Mouse (Mus musculus) hindbrain, embryonic 13.5 days (tissue): ENCODE measurements around the gene Ttc27. TPM values are rescaled to one million over a fixed set of nuclear protein-coding genes. Genes with fewer than 3 reads are reported as not detected.

ENCODE experiments used
- ATAC-seq: fragments of 200-750 bp; cut with Nextera tagmentation; 2 replicates; pipeline ENCODE4 v1.8.0; 2017; ENCODE audit warnings: moderate TSS enrichment; ENCODE audit not compliant: low FRiP score
- H3K27ac ChIP-seq: fragments of 300-500 bp; sonication (generic); 2 replicates; pipeline ENCODE4 v1.5.1; 2015; ENCODE audit warnings: inconsistent platforms, mild to moderate bottlenecking, moderate library complexity
- H3K27me3 ChIP-seq: fragments of 300-500 bp; sonication (generic); 2 replicates; pipeline ENCODE4 v1.6.1; 2015; ENCODE audit warnings: mild to moderate bottlenecking, inconsistent platforms
- H3K36me3 ChIP-seq: fragments of 300-500 bp; sonication (generic); 2 replicates; pipeline ENCODE4 v1.6.1; 2015; ENCODE audit warnings: mild to moderate bottlenecking, inconsistent platforms
- H3K4me1 ChIP-seq: fragments of 300-500 bp; sonication (generic); replicated peaks from 2 replicates; pipeline ENCODE4 v1.6.1; 2015; ENCODE audit warnings: inconsistent platforms
- H3K4me2 ChIP-seq: fragments of 300-500 bp; sonication (generic); 2 replicates; pipeline ENCODE4 v1.6.1; 2015; ENCODE audit warnings: inconsistent platforms, mild to moderate bottlenecking, moderate library complexity
- H3K4me3 ChIP-seq: fragments of 300-500 bp; sonication (generic); 2 replicates; pipeline ENCODE4 v1.5.1; 2015; ENCODE audit warnings: mild to moderate bottlenecking, inconsistent platforms
- H3K9ac ChIP-seq: fragments of 300-500 bp; sonication (generic); 2 replicates; pipeline ENCODE4 v1.6.1; 2015; ENCODE audit warnings: mild to moderate bottlenecking, inconsistent platforms
- H3K9me3 ChIP-seq: fragments of 300-500 bp; sonication (generic); 2 replicates; pipeline ENCODE4 v1.6.1; 2016; ENCODE audit warnings: inconsistent platforms
- WGBS: fragments of 180-500 bp; shearing (Covaris S2); methylation state at CpG from one replicate; pipeline ENCODE4 v1.1.7; 2015; 5-methylcytosine and 5-hydroxymethylcytosine counted together
- polyA plus RNA-seq: library from polyadenylated mRNA; unstranded; fragments of >200 nt; fragmentation: Nextera tagmentation; extraction: Ambion mirVana; gene quantifications from 2 replicates; pipeline ENCODE4 v1.2.1, GENCODE M21; 2015

The Ttc27 gene
- polyA plus RNA-seq, 1 experiment from 2014 or later: 15.2 TPM

GRCm38 (mm10) chr17:74873756-74874155 is 156.2 kb downstream of the Ttc27 start:
- Histone ChIP-seq H3K4me2 (no peak overlapping the region), H3K9me3 (no peaks in the 10 kb centered on the region), H3K4me1 (peaks cover 8% of the 10 kb centered on the region), H3K9ac (no peak overlapping the region), H3K36me3 (no peaks in the 10 kb centered on the region), H3K27me3 (no peaks in the 10 kb centered on the region), H3K4me3 (no peak overlapping the region), H3K27ac (no peak overlapping the region)
- WGBS: 84% methylated on average over 1 of the region's 1 CpGs
- no peak for ATAC-seq

GRCm38 (mm10) chr17:74875740-74876139 is 158.2 kb downstream of the Ttc27 start:
- WGBS: 92% methylated on average over 5 of the region's 5 CpGs
- Histone ChIP-seq H3K9ac (no peak overlapping the region), H3K27ac (no peak overlapping the region), H3K27me3 (no peaks in the 10 kb centered on the region), H3K4me2 (no peak overlapping the region), H3K9me3 (no peaks in the 10 kb centered on the region), H3K36me3 (no peaks in the 10 kb centered on the region), H3K4me3 (no peak overlapping the region), H3K4me1 (no peaks in the 10 kb centered on the region)
- no peak for ATAC-seq

- ATAC-seq: no peak
- H3K4me2 ChIP-seq: no peak overlapping the region
- no peak overlapping the region for H3K9ac ChIP-seq
- no peaks in the 10 kb centered on the region for H3K27me3 ChIP-seq
- 76% methylated on average over 10 of the region's 10 CpGs for WGBS
- no peaks in the 10 kb centered on the region for H3K36me3 ChIP-seq
- no peaks in the 10 kb centered on the region for H3K4me1 ChIP-seq
- H3K9me3 ChIP-seq: no peaks in the 10 kb centered on the region; the same call in 1 of the 2 replicates
- H3K4me3 ChIP-seq: no peak overlapping the region
- H3K27ac ChIP-seq: no peak overlapping the region
Measured at GRCm38 (mm10) chr17:74876954-74877353, 159.4 kb downstream of the Ttc27 start.

- Histone ChIP-seq H3K9ac (no peak overlapping the region), H3K4me3 (no peak overlapping the region), H3K27me3 (no peaks in the 10 kb centered on the region), H3K4me1 (no peaks in the 10 kb centered on the region), H3K4me2 (no peak overlapping the region), H3K27ac (no peak overlapping the region), H3K36me3 (no peaks in the 10 kb centered on the region), H3K9me3 (no peaks in the 10 kb centered on the region; the same call in 1 of the 2 replicates)
- no peak for ATAC-seq
- 86% methylated on average over 7 of the region's 7 CpGs for WGBS
Measured at GRCm38 (mm10) chr17:74879768-74880167, 162.2 kb downstream of the Ttc27 start.

GRCm38 (mm10) chr17:74887039-74887438 is 169.5 kb downstream of the Ttc27 start:
- no peak overlapping the region for H3K4me2 ChIP-seq
- H3K27ac ChIP-seq: no peak overlapping the region
- H3K9ac ChIP-seq: no peak overlapping the region
- no peaks in the 10 kb centered on the region; the same call in 1 of the 2 replicates for H3K4me1 ChIP-seq
- no peaks in the 10 kb centered on the region for H3K36me3 ChIP-seq
- WGBS: 68% methylated on average over 7 of the region's 7 CpGs
- H3K4me3 ChIP-seq: no peak overlapping the region
- no peaks in the 10 kb centered on the region; the same call in 1 of the 2 replicates for H3K9me3 ChIP-seq
- H3K27me3 ChIP-seq: no peaks in the 10 kb centered on the region
- ATAC-seq: no peak

GRCm38 (mm10) chr17:74888836-74889534 is 171.5 kb downstream of the Ttc27 start:
- Histone ChIP-seq H3K27me3 (no peaks in the 10 kb centered on the region), H3K4me2 (no peak overlapping the region), H3K4me1 (no peaks in the 10 kb centered on the region; the same call in 1 of the 2 replicates), H3K9ac (no peak overlapping the region), H3K9me3 (no peaks in the 10 kb centered on the region), H3K4me3 (no peak overlapping the region), H3K27ac (no peak overlapping the region), H3K36me3 (no peaks in the 10 kb centered on the region)
- no peak for ATAC-seq
- 73% methylated on average over 11 of the region's 11 CpGs for WGBS

- Histone ChIP-seq H3K4me1 (no peaks in the 10 kb centered on the region; the same call in 1 of the 2 replicates), H3K27me3 (no peaks in the 10 kb centered on the region), H3K4me2 (no peak overlapping the region), H3K4me3 (no peak overlapping the region), H3K36me3 (no peaks in the 10 kb centered on the region), H3K9me3 (no peaks in the 10 kb centered on the region), H3K9ac (no peak overlapping the region), H3K27ac (no peak overlapping the region)
- WGBS: 86% methylated on average over 11 of the region's 11 CpGs
- ATAC-seq: no peak
Measured at GRCm38 (mm10) chr17:74889535-74890117, 172.1 kb downstream of the Ttc27 start.

GRCm38 (mm10) chr17:74902453-74902852 is 184.9 kb downstream of the Ttc27 start:
- 94% methylated on average over 7 of the region's 7 CpGs for WGBS
- peaks cover 5% of the 10 kb centered on the region; the same call in 1 of the 2 replicates for H3K9me3 ChIP-seq
- no peak overlapping the region for H3K4me3 ChIP-seq
- no peaks in the 10 kb centered on the region for H3K36me3 ChIP-seq
- H3K9ac ChIP-seq: no peak overlapping the region
- H3K4me2 ChIP-seq: no peak overlapping the region
- no peaks in the 10 kb centered on the region for H3K27me3 ChIP-seq
- ATAC-seq: no peak
- H3K4me1 ChIP-seq: peaks cover 9% of the 10 kb centered on the region; the same call in 1 of the 2 replicates
- H3K27ac ChIP-seq: no peak overlapping the region

GRCm38 (mm10) chr17:74903411-74904331 is 186.1 kb downstream of the Ttc27 start:
- Histone ChIP-seq H3K9ac (no peak overlapping the region), H3K9me3 (peaks cover 5% of the 10 kb centered on the region; the same call in 1 of the 2 replicates), H3K36me3 (no peaks in the 10 kb centered on the region), H3K4me3 (no peak overlapping the region), H3K4me2 (no peak overlapping the region), H3K27me3 (no peaks in the 10 kb centered on the region), H3K4me1 (peaks cover 9% of the 10 kb centered on the region; the same call in 1 of the 2 replicates), H3K27ac (no peak overlapping the region)
- no peak for ATAC-seq
- WGBS: 57% methylated on average over 16 of the region's 16 CpGs

GRCm38 (mm10) chr17:74904332-74904687 is 186.8 kb downstream of the Ttc27 start:
- Histone ChIP-seq H3K9me3 (peaks cover 5% of the 10 kb centered on the region; the same call in 1 of the 2 replicates), H3K9ac (no peak overlapping the region), H3K36me3 (no peaks in the 10 kb centered on the region), H3K27me3 (no peaks in the 10 kb centered on the region), H3K4me1 (peaks cover 9% of the 10 kb centered on the region; the same call in 1 of the 2 replicates), H3K4me3 (no peak overlapping the region), H3K27ac (no peak overlapping the region), H3K4me2 (no peak overlapping the region)
- ATAC-seq: no peak
- whole genome bisulfite sequencing: 78% methylated on average over 1 of the region's 1 CpGs

- Histone ChIP-seq H3K4me2 (no peak overlapping the region), H3K9me3 (peaks cover 5% of the 10 kb centered on the region; the same call in 1 of the 2 replicates), H3K36me3 (no peaks in the 10 kb centered on the region), H3K4me3 (no peak overlapping the region), H3K27me3 (no peaks in the 10 kb centered on the region), H3K4me1 (peaks cover 9% of the 10 kb centered on the region; the same call in 1 of the 2 replicates), H3K9ac (no peak overlapping the region), H3K27ac (no peak overlapping the region)
- WGBS: 90% methylated on average over 3 of the region's 3 CpGs
- ATAC-seq: no peak
Measured at GRCm38 (mm10) chr17:74904956-74905355, 187.4 kb downstream of the Ttc27 start.

GRCm38 (mm10) chr17:74912995-74913394 is 195.5 kb downstream of the Ttc27 start:
- no peaks in the 10 kb centered on the region for H3K4me1 ChIP-seq
- 95% methylated on average over 2 of the region's 2 CpGs for WGBS

More at GRCm38 (mm10) chr17:74912995-74913394, 195.5 kb downstream of the Ttc27 start:
- Histone ChIP-seq H3K4me2 (no peak overlapping the region), H3K9me3 (peaks cover 10% of the 10 kb centered on the region; the same call in 1 of the 2 replicates), H3K9ac (no peak overlapping the region), H3K4me3 (no peak overlapping the region), H3K27ac (no peak overlapping the region), H3K27me3 (no peaks in the 10 kb centered on the region), H3K36me3 (no peaks in the 10 kb centered on the region)
- ATAC-seq: no peak
